Mouse (Mus musculus): ENCODE measurements at regions not wholly inside any gene's neighbourhood (a gene's known extent, or its start where the extent isn't known, plus 50 kb on each side); places are given as distances from the start of the nearest gene placed in this dataset.

DNA sequence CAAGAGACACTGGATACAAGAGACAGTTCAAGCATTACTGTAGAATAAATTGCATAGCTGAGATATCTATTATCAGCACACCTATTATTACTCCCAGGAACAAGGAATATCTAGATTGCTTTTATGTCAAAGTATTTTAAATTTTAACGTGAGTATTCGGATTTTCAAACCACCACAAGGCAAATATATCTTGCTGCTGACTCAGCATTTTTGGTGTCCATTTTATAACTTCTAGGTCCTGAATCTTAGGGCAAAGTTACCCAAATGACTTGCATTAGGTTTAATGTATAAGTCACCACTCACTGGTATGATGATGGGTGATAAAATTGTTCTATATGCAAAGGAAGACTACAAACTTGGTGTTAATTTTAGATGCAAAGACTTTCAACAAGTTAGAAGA lies 501.7 kb downstream of the Nup35 start:
- no peak overlapping the region for H3K9ac ChIP-seq (ENCODE audit: control insufficient read depth, low read depth, low read length, poor library complexity, severe bottlenecking)
- no peak for TF ChIP-seq MYC (IDR thresholded peaks at IDR 0.05; ENCODE audit: low read depth, low read length)
- TF ChIP-seq ETS1 (IDR thresholded peaks at IDR 0.05; ENCODE audit: low read depth, low read length): no peak
- TF ChIP-seq MAFK (IDR thresholded peaks at IDR 0.05; ENCODE audit: borderline replicate concordance, low read depth, low read length): peak; percentile 78
- TF ChIP-seq GABPA (IDR thresholded peaks at IDR 0.05; ENCODE audit: low read depth, low read length): no peak
- TF ChIP-seq ZMIZ1 (IDR thresholded peaks at IDR 0.05; ENCODE audit: low read depth, low read length): no peak
- TF ChIP-seq USF1 (IDR thresholded peaks at IDR 0.05; ENCODE audit: low read depth, low read length): no peak
- no peak for TF ChIP-seq EP300 (IDR thresholded peaks at IDR 0.05; ENCODE audit: low read depth in 1 of 2, low read length in 2 of 2)
- TF ChIP-seq MAZ (IDR thresholded peaks at IDR 0.05; ENCODE audit: low read depth, low read length): no peak
- no peaks in the 10 kb centered on the region for H3K9me3 ChIP-seq (replicated peaks; ENCODE audit: insufficient read depth, low read length)
- no peak overlapping the region for H3K4me3 ChIP-seq (ENCODE audit: control insufficient read depth in 1 of 2, insufficient read depth in 1 of 2, low read depth in 2 of 2, low read length in 2 of 2)
- H3K36me3 ChIP-seq (ENCODE audit: control insufficient read depth in 1 of 2, insufficient read depth in 2 of 2, low read length in 2 of 2): no peaks in the 10 kb centered on the region
- no peaks in the 10 kb centered on the region for H3K79me2 ChIP-seq (ENCODE audit: control insufficient read depth, insufficient read depth, low read length, poor library complexity)
- no peaks in the 10 kb centered on the region for H3K4me1 ChIP-seq (ENCODE audit: control insufficient read depth in 1 of 2, insufficient read depth in 2 of 2, low read length in 2 of 2)
- no peak overlapping the region for H3K27ac ChIP-seq (ENCODE audit: control insufficient read depth, low read depth, low read length)
- no peaks in the 10 kb centered on the region for H3K27me3 ChIP-seq (ENCODE audit: control insufficient read depth in 1 of 2, insufficient read depth in 2 of 2, low read length in 2 of 2)
- DNase-seq (ENCODE audit: low read depth, low spot score): no peak

DNA sequence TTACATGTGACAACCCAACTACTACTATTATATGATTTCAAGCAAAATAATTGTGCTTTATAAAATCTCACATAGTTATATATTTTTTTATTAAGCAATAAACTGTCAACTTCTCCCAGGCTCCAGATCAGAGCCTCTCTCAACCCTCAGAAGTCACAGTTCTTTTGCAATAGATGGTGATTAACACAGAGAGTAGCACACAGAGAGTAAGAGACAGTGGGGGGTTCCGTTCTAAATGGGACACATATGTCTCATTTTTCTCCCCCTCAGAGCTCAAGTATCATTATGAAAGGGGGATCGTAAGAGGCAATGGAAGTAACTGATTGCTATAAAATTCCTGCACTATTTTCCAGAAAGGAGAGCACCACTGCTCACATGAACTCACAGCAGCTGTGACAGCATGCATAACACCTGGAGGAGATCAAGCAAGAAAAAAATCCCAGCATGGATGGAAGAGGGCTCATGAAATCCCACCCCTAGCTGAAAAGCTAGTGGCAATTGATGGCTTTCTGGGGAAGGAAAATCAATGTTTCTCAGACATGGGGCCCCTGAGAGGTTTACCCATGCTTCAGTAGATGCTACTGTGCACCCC lies 503.5 kb downstream of the Nup35 start:
- H3K79me2 ChIP-seq (ENCODE audit: control insufficient read depth, insufficient read depth, low read length, poor library complexity): no peaks in the 10 kb centered on the region
- H3K4me3 ChIP-seq (ENCODE audit: control insufficient read depth in 1 of 2, insufficient read depth in 1 of 2, low read depth in 2 of 2, low read length in 2 of 2): no peak overlapping the region
- H3K9me3 ChIP-seq (replicated peaks; ENCODE audit: insufficient read depth, low read length): no peaks in the 10 kb centered on the region
- no peaks in the 10 kb centered on the region for H3K36me3 ChIP-seq (ENCODE audit: control insufficient read depth in 1 of 2, insufficient read depth in 2 of 2, low read length in 2 of 2)
- no peak overlapping the region for H3K27ac ChIP-seq (ENCODE audit: control insufficient read depth, low read depth, low read length)
- H3K9ac ChIP-seq (ENCODE audit: control insufficient read depth, low read depth, low read length, poor library complexity, severe bottlenecking): no peak overlapping the region
- H3K27me3 ChIP-seq (ENCODE audit: control insufficient read depth in 1 of 2, insufficient read depth in 2 of 2, low read length in 2 of 2): no peaks in the 10 kb centered on the region
- TF ChIP-seq NELFE (IDR thresholded peaks at IDR 0.05; ENCODE audit: low read depth, low read length): no peak
- TF ChIP-seq ZKSCAN1 (IDR thresholded peaks at IDR 0.05; ENCODE audit: low read depth, low read length): no peak
- no peak for TF ChIP-seq POLR2AphosphoS2 (IDR thresholded peaks at IDR 0.05; ENCODE audit: low read length)
- no peak for TF ChIP-seq MYC (IDR thresholded peaks at IDR 0.05; ENCODE audit: low read depth, low read length)
- TF ChIP-seq JUND (IDR thresholded peaks at IDR 0.05; ENCODE audit: low read depth, low read length): no peak
- TF ChIP-seq NRF1 (IDR thresholded peaks at IDR 0.05; ENCODE audit: insufficient read depth, low read depth, low read length, poor library complexity, severe bottlenecking): no peak
- TF ChIP-seq KAT2A (conservative IDR thresholded peaks at IDR 0.05; ENCODE audit: low read depth, low read length): no peak
- no peak for TF ChIP-seq GABPA (IDR thresholded peaks at IDR 0.05; ENCODE audit: low read depth, low read length)
- TF ChIP-seq CHD1 (IDR thresholded peaks at IDR 0.05; ENCODE audit: low read depth, low read length): no peak
- no peak for TF ChIP-seq UBTF (IDR thresholded peaks at IDR 0.05; ENCODE audit: borderline replicate concordance, insufficient read depth, low read depth, low read length)
- H3K4me1 ChIP-seq (ENCODE audit: control insufficient read depth in 1 of 2, insufficient read depth in 2 of 2, low read length in 2 of 2): no peaks in the 10 kb centered on the region
- no peak for DNase-seq (ENCODE audit: low read depth, low spot score)
